Mouse (Mus musculus): ENCODE results near the gene Fbxl15.

The Fbxl15 gene

GRCm38 (mm10) chr19:46347936-46348668 lies 20.1 kb downstream of the Fbxl15 start:
- DNase-seq = no peak

DNA sequence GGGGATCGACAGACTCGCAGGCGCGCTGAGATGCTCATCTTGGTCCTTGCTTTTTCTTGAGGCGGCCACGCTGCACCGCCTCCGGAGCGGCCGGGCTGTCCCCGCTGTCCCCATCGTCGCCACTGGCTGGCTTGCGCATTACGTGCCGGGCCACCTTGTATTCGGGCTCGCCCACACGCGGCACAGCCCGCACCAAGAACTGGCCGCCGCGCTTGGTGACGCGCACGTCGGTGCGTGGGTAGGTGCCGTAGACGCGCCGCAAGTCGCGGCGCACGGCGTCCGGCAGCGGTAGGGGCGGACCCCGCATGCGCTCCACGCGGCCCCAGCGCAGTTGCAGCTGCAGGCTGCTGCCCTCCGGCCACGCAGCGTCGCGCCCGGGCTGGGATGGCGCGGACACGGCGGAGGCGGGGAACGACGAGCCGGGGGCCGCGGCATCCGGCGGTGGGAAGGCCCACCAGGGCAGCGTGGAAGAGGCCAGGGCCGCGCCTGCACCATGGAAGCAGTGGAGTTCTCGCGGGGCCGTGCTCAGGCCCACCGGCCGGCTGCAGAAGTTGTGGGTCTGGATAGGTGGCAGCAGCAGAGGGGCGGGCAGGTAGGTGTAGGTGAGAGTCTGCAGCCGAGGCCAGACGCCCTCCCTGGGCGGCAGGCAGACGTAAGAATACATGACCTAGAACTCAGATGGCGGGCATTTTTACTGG lies 20.9 kb downstream of the Fbxl15 start:
- DNase-seq = peak; percentile 91 to 97

DNA sequence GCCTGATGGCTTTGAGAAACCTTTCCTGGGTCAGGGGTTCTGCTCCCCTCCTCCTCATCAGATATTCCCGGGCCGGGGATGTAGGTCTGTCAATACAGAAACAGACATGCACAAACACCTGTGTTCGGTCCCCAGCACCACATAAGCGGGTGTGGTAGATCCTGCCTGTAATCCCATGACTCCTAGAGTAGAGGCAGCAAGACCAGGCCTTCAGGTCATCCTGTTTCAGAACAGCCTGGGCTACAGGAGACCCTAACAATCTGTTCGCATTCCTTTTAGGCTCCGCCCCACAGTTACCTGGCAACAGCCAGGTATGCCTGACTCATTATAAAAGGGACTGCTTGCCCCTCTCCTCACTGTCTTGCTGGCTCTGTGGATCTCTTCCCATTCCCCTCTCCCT lies 21.6 kb downstream of the Fbxl15 start:
- peak in 1 of 2 experiments; percentile 22 for DNase-seq

GRCm38 (mm10) chr19:46350168-46350932 lies 22.4 kb downstream of the Fbxl15 start, which contains the start of gene 2310034G01Rik:
TSS of gene 2310034G01Rik (minus strand) at chr19:46350302.
- DNase-seq = peak; percentile 72 to 79

- peak; percentile 96 to 99 for DNase-seq
These were observed 28.7 kb downstream of the Fbxl15 start for GRCm38 (mm10) chr19:46356701-46357138.

DNA sequence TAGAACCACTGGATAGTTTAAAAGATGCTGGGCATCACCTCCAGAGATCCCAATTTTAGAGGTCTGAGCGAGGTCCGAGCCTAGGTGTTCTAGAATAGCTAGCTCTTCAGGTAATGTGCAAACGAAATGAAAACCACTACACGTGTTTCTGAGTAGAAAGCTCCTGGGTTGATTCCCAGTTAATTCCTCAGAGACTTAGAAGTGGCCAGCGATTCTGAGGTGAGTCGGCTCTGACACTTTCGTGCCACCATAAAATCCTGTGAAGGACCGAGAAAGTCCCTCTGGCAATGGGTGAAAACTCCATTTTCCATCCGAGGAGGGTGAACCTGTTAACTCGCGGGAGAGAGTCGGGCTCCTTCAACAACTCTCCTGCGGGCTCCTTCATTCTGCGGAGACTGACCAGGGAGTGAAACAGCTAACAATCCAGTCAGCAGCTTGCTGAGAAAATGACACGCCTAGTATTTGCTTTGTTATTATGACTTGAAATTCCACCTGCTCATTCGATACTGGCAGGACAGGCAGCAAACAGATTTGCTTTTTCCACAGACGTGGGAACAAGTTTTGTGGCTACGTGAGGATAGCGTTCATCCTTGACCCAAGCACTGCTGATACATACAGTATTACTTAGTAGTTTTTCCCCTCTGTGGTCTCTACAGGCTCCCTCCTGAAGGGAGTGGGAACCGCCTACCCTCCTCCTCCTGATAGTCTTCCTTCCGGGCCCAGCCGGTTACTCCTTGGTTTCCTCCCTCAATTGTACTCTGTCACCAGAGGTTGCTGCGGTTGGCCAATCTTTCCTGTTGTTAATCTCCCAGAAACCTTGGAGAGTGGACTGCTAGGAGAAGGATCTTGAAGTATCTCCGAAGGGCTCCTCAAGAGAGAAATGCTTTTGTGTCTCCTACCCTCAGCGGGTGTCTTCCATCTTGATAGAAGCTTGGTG lies 29.6 kb downstream of the Fbxl15 start:
- DNase-seq = peak in 1 of 2 experiments; percentile 60

- no peak for DNase-seq
These were observed 30.4 kb downstream of the Fbxl15 start for GRCm38 (mm10) chr19:46358381-46358780.

DNA sequence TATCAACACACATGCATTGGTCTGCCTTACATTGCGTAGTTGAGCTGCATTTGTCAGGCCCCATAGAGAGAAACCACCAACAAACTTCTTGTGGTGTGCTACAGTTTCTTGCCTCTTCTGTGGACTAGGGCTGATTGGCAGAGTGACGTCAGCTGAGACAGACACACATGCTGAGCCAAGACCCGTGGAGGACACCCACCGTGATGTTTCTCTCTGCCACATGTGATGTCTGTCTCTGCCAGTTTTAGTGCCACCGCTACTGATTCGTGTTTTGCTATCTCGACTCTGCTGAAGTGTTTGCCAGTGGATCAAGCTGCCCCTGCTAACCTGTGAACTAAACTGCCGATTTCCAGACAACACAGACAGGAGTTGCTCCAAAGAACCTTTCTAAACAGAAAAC lies 34.1 kb downstream of the Fbxl15 start:
- peak; percentile 47 to 59 for DNase-seq

DNA sequence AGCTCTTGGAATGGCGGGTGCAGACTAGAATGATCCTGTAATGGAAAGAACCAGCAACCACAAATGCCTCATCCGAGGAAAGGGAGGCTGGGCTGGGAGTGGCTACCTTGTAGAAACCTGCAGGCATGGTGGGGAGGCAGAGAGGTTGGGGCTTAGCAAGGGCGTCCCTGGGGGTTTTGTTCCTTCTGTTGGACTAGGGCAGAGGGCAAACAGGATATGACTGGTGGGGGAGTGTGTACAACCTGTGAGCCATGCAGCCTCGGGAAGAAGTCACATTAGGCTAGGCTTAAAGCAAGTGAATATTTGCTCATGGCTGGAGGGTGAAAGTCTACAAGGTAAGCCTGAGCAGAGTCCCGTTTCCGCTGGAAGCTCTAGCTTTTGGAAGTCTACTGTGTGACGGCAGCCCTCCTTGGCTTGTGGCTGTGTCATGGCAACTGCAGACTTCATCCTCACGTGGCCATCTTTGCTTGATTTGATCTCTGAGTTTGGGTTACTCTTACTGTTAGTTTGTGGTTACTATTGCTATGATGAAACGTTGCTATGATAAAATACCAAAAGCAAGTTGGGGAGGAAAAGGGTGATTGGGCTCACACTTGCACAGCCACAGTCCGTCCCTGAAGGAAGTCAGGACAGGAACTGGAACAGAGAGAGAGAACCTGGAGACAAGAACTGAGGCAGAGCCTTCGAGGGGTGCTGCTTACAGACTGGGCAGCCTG lies 35.5 kb downstream of the Fbxl15 start:
- DNase-seq = no peak

DNA sequence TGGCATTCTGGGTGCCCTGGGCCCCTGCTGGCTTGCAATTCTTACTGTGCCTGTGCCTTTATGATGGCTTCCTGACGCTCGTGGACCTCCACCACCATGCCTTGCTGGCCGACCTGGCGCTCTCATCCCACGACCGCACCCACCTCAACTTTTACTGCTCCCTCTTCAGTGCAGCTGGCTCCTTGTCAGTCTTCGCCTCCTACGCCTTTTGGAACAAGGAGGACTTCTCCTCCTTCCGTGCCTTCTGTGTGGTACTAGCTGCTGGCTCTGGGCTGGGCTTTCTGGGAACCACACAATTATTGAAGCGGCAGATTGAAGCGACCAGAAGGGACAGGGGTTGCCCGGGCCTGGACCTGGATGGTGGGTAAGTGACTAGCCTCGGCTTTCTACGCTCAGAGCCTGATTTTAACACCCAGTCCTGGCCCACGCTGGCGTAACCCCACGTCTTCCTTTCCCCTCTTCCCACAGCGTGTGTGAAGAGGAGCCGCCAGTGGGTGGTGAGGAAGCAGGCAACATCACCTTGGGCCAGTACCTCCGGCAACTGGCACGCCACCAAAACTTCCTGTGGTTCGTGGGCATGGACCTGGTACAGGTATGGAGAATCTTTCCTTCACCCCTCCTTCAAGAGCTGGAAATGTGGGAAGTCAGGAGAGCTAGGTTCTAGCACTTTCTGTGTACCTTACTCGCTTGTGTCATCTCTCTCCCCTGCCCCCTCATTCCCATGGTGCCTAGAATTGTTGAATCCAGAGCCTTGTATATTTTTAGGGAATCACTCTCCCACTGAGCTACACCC lies 40.0 kb downstream of the Fbxl15 start:
- peak in 1 of 2 experiments; percentile 33 for DNase-seq

DNA sequence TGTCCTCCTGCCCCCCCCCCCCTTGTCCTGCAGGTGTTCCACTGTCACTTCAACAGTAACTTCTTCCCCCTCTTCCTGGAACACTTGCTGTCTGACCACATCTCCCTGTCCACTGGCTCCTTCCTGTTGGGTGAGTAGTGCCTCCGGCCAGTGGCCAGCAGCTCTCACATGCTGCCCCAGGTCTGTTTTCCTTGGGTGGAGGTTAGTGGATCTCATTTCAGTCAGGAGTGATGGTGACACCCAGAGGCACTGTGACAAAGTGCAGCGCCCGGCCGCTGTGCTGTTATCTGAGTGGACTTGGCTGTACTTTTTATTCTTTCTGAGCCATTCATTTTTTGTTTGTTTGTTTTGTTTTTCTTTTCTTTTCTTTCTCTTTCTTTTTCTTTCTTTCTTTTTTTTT lies 41.2 kb downstream of the Fbxl15 start:
- DNase-seq = peak; percentile 81 to 85

DNA sequence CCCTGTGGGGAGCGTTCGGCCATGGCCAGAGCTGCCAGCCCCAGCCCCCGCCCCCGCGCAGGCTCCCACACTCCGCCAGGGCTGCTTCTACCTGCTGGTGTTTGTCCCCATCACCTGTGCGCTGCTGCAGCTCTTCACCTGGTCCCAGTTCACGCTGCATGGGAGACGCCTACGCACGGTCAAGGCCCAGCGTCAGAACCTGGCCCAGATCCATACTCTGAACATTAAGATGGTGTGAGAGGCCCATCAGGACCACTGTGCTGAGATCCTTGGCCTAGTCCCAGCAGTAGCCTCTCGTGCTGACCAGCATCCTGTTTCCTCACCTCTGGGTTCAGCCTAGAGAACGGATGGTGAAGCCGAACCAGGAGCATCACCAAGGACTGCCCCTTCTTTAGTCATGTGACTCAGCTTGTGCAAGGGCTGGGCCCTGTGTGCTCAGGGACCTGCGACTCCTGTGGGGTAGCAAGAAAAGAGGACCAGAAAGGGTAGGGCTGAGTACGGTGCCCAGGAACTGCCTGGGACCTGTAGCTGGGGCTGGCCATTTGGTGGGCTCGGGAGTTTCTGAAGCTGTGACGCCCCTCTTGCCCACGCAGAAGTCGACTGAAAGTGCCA lies 46.6 kb downstream of the Fbxl15 start:
- DNase-seq = peak; percentile 46 to 51

DNA sequence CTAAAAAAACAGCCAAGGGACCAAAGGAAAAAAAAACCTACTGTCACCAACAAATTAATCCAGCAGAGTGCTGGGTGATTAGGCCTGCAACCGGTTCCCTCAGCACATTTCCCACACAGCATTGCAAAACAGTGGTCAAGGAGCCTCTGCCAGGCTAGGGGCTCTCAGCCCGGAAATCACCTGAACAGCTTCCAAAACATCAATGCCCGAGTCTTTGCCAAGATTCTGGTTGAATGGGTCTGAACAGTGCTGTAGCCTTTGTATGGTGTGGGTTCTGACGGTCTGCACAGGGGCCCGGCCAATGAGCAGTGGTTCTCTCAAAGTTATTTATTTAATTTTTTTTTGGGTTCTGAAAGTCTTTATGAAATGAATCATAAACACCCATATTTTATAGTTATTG lies 47.5 kb downstream of the Fbxl15 start:
- peak; percentile 71 to 82 for DNase-seq

DNA sequence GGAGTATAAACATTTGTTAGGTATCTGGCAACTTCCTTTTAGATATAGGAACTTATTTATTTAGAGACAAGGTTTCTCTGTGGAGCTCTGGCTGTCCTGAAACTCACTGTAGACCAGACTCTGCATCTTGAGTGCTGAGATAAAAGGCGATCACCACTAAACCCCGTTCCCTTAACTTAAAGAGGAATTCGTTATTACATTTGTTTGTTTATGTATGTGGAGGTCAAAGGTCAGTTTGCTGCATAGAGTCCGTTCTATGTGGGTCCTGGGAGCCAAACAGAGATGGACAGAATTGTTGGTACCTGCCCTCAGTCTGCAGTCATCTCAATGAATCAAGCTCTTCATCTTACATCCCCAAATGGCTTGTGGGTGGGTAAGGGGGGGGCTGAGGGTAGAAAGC lies 47.9 kb downstream of the Fbxl15 start:
- no peak for DNase-seq

Data from cerebellum, postnatal 14 days (tissue).